Mouse (Mus musculus): ENCODE data around the gene Cyth4. TPM values are rescaled to one million over a fixed set of nuclear protein-coding genes. Genes with fewer than 3 reads are reported as not detected.

Gene Cyth4
- polyA plus RNA-seq, 1 experiment, result 13.0 TPM

Other genes starting within 250 kb of the Cyth4 start
- not detected in 2 replicates for gene Tex33, start 201.1 kb upstream of the Cyth4 start, polyA plus RNA-seq (2012; rRNA removed)
- 19.9 and 39.4 TPM in 2 replicates for gene Tst, start 191.1 kb upstream of the Cyth4 start, polyA plus RNA-seq (2012; rRNA removed)
- 92.9 and 135 TPM in 2 replicates for gene Mpst, start 190.6 kb upstream of the Cyth4 start, polyA plus RNA-seq (2012; rRNA removed)
- gene Kctd17, start 168.5 kb upstream of the Cyth4 start, polyA plus RNA-seq (2012; rRNA removed), result 30.7 and 33.7 TPM in 2 replicates
- 0.05 and 0.20 TPM in 2 replicates for gene Tmprss6, start 128.4 kb upstream of the Cyth4 start, polyA plus RNA-seq (2012; rRNA removed)
- 9.6 and 12.4 TPM in 2 replicates for gene Il2rb, start 101.8 kb upstream of the Cyth4 start, polyA plus RNA-seq (2012; rRNA removed)
- gene C1qtnf6, start 65.6 kb upstream of the Cyth4 start, polyA plus RNA-seq (2012; rRNA removed), result 12.7 and 13.4 TPM in 2 replicates
- 0.51 and 0.82 TPM in 2 replicates for gene Sstr3, start 52.4 kb upstream of the Cyth4 start, polyA plus RNA-seq (2012; rRNA removed)
- 137 and 139 TPM in 2 replicates for gene Rac2, start 24.3 kb upstream of the Cyth4 start, polyA plus RNA-seq (2012; rRNA removed)
- 0.18 and 0.24 TPM in 2 replicates for gene Elfn2, start 121.7 kb downstream of the Cyth4 start, polyA plus RNA-seq (2012; rRNA removed)
- 8.6 and 8.8 TPM in 2 replicates for gene Mfng, start 176.4 kb downstream of the Cyth4 start, polyA plus RNA-seq (2012; rRNA removed)
- 19.4 and 24.2 TPM in 2 replicates for gene Card10, start 206.0 kb downstream of the Cyth4 start, polyA plus RNA-seq (2012; rRNA removed)
- 21.1 and 25.7 TPM in 2 replicates for gene Cdc42ep1, start 245.6 kb downstream of the Cyth4 start, polyA plus RNA-seq (2012; rRNA removed)